Mouse (Mus musculus) myocyte (in vitro differentiated cells): ENCODE results near the gene Sacm1l. TPM values are rescaled to one million over a fixed set of nuclear protein-coding genes. Genes with fewer than 3 reads are reported as not detected.

Experiments used
- H3K27me3 ChIP-seq: one replicate; pipeline ENCODE4 v1.6.1; 2011; ENCODE audit not compliant: control insufficient read depth, insufficient read depth, insufficient read length
- H3K36me3 ChIP-seq: one replicate; pipeline ENCODE4 v1.6.1; 2011; ENCODE audit not compliant: control insufficient read depth, insufficient read depth
- H3K4me2 ChIP-seq: one replicate; pipeline ENCODE4 v1.6.1; 2011; ENCODE audit warnings: low read depth, control low read depth
- H3K4me3 ChIP-seq: one replicate; pipeline ENCODE4 v1.5.1; 2011; ENCODE audit warnings: mild to moderate bottlenecking, control low read depth, moderate library complexity
- H3K79me2 ChIP-seq: one replicate; pipeline ENCODE4 v1.6.1; 2011; ENCODE audit not compliant: control insufficient read depth, insufficient read depth
- H3ac ChIP-seq: one replicate; pipeline ENCODE4 v1.6.1; 2011; ENCODE audit not compliant: control insufficient read depth, insufficient read length
- CEBPB ChIP-seq: IDR thresholded peaks from 2 replicates; pipeline ENCODE4 v1.6.1; 2011; ENCODE audit warnings: mild to moderate bottlenecking, moderate library complexity; ENCODE audit not compliant: poor library complexity, insufficient read depth, severe bottlenecking
- E2F4 ChIP-seq: IDR thresholded peaks from one replicate; pipeline ENCODE4 v1.6.1; 2011; ENCODE audit warnings: mild to moderate bottlenecking, control low read depth, moderate library complexity; ENCODE audit not compliant: insufficient read depth
- MAX ChIP-seq: IDR thresholded peaks from one replicate; pipeline ENCODE4 v1.6.1; 2011; ENCODE audit warnings: low read depth, mild to moderate bottlenecking, control low read depth
- MYOD1 ChIP-seq, 3 experiments: IDR thresholded peaks; one replicate each; pipeline ENCODE4 v1.6.1; 2011; ENCODE audit warnings: control low read depth in 2 of 3, low read depth in 2 of 3, mild to moderate bottlenecking in 2 of 3, moderate library complexity in 1 of 3; ENCODE audit not compliant: insufficient read length in 2 of 3, control insufficient read depth in 1 of 3
- MYOG ChIP-seq, 3 experiments: IDR thresholded peaks; one replicate each; pipeline ENCODE4 v1.6.1; 2011; ENCODE audit warnings: control low read depth in 2 of 3, low read depth in 2 of 3, mild to moderate bottlenecking in 2 of 3; ENCODE audit not compliant: insufficient read length in 2 of 3, control insufficient read depth in 1 of 3, insufficient read depth in 1 of 3
- POLR2A ChIP-seq: IDR thresholded peaks from one replicate; pipeline ENCODE4 v1.6.1; 2011; ENCODE audit warnings: low read depth, mild to moderate bottlenecking, control low read depth, moderate library complexity; ENCODE audit not compliant: insufficient read length
- POLR2AphosphoS2 ChIP-seq: IDR thresholded peaks from one replicate; pipeline ENCODE4 v1.6.1; 2011; ENCODE audit warnings: low read depth, control low read depth; ENCODE audit not compliant: insufficient read length
- REST ChIP-seq: IDR thresholded peaks from one replicate; pipeline ENCODE4 v1.6.1; 2011; ENCODE audit warnings: mild to moderate bottlenecking, control low read depth, moderate library complexity; ENCODE audit not compliant: insufficient read depth, insufficient read length
- SRF ChIP-seq: IDR thresholded peaks from one replicate; pipeline ENCODE4 v1.6.1; 2011; ENCODE audit warnings: low read depth; ENCODE audit not compliant: control insufficient read depth, insufficient read length
- TCF12 ChIP-seq: IDR thresholded peaks from one replicate; pipeline ENCODE4 v1.6.1; 2011; ENCODE audit warnings: mild to moderate bottlenecking, control low read depth; ENCODE audit not compliant: poor library complexity, insufficient read depth, severe bottlenecking
- TCF3 ChIP-seq: IDR thresholded peaks from one replicate; pipeline ENCODE4 v1.6.1; 2011; ENCODE audit warnings: low read depth, control low read depth; ENCODE audit not compliant: insufficient read length
- USF1 ChIP-seq: IDR thresholded peaks from one replicate; pipeline ENCODE4 v1.6.1; 2011; ENCODE audit warnings: low read depth, mild to moderate bottlenecking, control low read depth, moderate library complexity
- polyA plus RNA-seq: library from polyadenylated mRNA; unstranded; fragments of >200 nt; fragmentation: generic; extraction: Trizol; gene quantifications from one replicate; pipeline ENCODE4 v1.2.1, GENCODE M21; 2012; ENCODE audit warnings: missing spikeins

Gene Sacm1l
- polyA plus RNA-seq, 1 experiment, result 11.0 TPM

DNA sequence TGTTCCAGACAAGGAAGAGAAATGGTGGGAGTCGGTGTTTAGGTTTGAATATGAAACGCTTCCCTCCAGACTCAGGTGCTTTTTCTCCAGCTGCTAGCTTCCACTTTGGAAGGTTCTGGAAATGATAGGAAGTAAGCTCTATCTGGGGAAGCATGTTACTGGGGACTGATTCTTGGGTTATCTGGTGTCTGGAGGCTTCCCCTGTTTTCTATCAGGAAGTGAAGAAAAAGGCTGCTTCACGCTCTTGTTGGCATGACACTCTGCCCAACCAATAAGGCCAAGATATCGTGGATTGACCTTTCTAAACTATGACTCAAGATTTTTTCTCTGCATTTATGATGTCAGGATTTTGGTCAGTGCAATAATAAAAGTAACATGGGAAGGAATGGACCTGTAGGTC lies 65.6 kb downstream of the Sacm1l start:
- Histone ChIP-seq H3K4me3 (no peak overlapping the region), H3K79me2 (no peaks in the 10 kb centered on the region), H3ac (no peak overlapping the region), H3K36me3 (peaks cover 20% of the 10 kb centered on the region), H3K27me3 (no peaks in the 10 kb centered on the region), H3K4me2 (no peak overlapping the region)
- TF ChIP-seq TCF3 (no peak), POLR2AphosphoS2 (no peak), MAX (no peak), MYOG (IDR thresholded peaks at IDR 0.05; ENCODE audit: control insufficient read depth in 1 of 3, insufficient read depth in 1 of 3, insufficient read length in 2 of 3, low read depth in 2 of 3) (no peak), REST (no peak), CEBPB (no peak), POLR2A (no peak), TCF12 (no peak), USF1 (no peak), MYOD1 (IDR thresholded peaks at IDR 0.05; ENCODE audit: control insufficient read depth in 1 of 3, insufficient read length in 2 of 3, low read depth in 2 of 3) (no peak), E2F4 (no peak), SRF (no peak)

DNA sequence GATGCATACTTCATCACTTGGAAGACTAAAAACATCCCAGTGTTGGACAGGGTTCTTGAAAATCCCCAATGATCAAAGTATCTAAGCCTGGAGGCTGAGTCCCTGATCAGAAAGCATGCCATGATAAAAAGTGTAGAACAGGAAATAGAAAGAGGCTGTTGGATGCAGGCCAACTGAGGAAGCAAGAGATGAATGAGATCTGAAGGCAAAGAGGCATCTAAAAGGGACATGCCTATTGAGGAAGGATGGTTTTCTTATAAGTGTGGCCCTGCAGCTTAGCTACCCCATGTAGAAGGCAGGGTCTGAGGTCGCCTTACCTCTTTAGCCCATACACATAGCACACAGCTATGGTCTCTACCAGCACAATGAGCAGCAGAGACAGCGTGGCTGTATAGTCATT lies 67.4 kb downstream of the Sacm1l start:
- no peaks in the 10 kb centered on the region for H3K27me3 ChIP-seq
- no peak overlapping the region for H3ac ChIP-seq
- H3K79me2 ChIP-seq, result no peaks in the 10 kb centered on the region
- H3K4me2 ChIP-seq, result no peak overlapping the region
- H3K4me3 ChIP-seq, result no peak overlapping the region
- TF ChIP-seq CEBPB, result no peak
- peaks cover 20% of the 10 kb centered on the region for H3K36me3 ChIP-seq

DNA sequence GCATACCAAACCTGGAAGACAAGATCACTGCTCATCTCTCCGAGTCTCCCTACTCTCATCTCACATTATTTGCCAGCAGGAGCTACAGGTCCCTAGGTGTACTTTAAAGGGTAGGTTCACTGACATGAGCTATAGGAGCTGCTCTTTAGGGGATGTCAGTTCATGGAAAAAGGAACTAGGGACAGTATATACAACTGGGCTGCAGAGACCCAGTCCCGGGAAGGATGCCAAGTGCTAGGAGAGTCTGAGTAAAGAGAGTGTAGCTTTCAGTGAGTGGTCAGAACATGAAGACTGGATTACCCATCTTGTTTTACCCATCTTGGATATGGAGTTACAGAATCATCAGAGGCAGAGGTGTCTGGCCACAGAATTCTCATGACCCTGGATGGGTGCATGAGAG lies 67.8 kb downstream of the Sacm1l start:
- Histone ChIP-seq H3K36me3 (peaks cover 18% of the 10 kb centered on the region), H3ac (no peak overlapping the region), H3K4me2 (no peak overlapping the region), H3K27me3 (no peaks in the 10 kb centered on the region), H3K79me2 (no peaks in the 10 kb centered on the region), H3K4me3 (no peak overlapping the region)
- no peak for TF ChIP-seq CEBPB

DNA sequence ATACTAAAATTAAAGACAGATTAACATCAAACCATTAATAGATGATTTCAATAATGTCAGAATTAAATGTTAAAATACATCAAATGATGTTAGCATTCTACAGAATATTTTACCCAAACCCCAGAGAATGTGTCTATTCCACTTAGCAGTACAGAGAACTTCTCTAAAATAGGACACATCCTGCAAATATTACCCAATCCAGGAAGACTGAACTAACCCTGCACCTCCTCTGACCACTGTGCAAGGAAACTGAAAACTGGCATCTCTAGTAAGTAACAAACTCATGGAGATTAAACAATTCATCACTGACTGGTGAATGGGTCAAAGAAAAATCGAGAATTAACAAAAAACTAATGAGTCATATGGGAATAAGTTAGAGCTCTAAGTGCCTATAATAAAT lies 72.0 kb downstream of the Sacm1l start:
- Histone ChIP-seq H3K4me3 (no peak overlapping the region), H3K36me3 (peaks cover 6% of the 10 kb centered on the region), H3K79me2 (no peaks in the 10 kb centered on the region), H3K27me3 (no peaks in the 10 kb centered on the region), H3K4me2 (no peak overlapping the region), H3ac (no peak overlapping the region)
- TF ChIP-seq MYOD1 (IDR thresholded peaks at IDR 0.05; ENCODE audit: control insufficient read depth in 1 of 3, insufficient read length in 2 of 3, low read depth in 2 of 3), result no peak
- TF ChIP-seq POLR2A, result no peak
- TF ChIP-seq POLR2AphosphoS2, result no peak

DNA sequence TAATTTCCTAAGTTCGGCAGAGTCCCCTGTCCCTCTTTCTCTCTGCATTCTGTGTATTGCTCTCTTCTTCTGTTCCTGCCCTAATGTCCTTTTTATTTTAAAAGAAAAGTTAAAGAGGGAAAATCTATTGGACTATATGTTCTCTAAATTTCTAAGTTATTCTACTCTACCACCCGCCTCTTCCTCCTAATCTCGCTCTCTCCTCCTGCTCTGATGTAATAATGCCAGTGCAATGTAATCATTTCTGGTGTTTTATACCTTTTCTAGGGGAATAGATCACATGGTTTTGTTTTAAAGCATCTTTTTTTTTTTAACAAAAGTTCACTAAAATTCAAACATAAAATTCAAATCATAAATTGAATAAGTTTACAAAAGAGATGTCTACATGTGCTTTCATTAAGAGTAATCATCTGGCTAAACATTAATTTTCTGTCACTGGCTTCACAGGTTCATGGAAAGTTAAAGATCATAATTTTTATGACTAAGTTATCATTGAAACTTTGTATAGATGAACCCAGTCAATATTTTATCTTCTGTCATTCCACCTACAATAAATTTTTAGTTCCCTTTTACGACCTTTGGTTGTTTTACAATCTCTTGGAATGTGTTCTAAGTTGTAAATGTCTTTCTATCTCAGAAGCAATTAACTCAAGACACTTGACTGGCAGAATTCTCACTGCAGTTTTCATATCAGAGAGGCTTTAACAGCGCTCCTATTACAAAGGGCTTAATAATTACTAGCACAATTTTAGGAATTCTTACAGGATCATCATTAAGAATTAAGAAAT lies 90.9 kb downstream of the Sacm1l start:
- H3K4me2 ChIP-seq, result no peak overlapping the region
- TF ChIP-seq USF1 (no peak), POLR2A (no peak), TCF3 (no peak), MAX (no peak), E2F4 (no peak), SRF (no peak), MYOD1 (IDR thresholded peaks at IDR 0.05; ENCODE audit: control insufficient read depth in 1 of 3, insufficient read length in 2 of 3, low read depth in 2 of 3) (no peak), CEBPB (no peak), MYOG (IDR thresholded peaks at IDR 0.05; ENCODE audit: control insufficient read depth in 1 of 3, insufficient read depth in 1 of 3, insufficient read length in 2 of 3, low read depth in 2 of 3) (no peak), TCF12 (no peak), POLR2AphosphoS2 (no peak), REST (no peak)
- H3K36me3 ChIP-seq, result no peaks in the 10 kb centered on the region
- H3K79me2 ChIP-seq, result no peaks in the 10 kb centered on the region
- no peak overlapping the region for H3K4me3 ChIP-seq
- H3K27me3 ChIP-seq, result no peaks in the 10 kb centered on the region
- H3ac ChIP-seq, result no peak overlapping the region

DNA sequence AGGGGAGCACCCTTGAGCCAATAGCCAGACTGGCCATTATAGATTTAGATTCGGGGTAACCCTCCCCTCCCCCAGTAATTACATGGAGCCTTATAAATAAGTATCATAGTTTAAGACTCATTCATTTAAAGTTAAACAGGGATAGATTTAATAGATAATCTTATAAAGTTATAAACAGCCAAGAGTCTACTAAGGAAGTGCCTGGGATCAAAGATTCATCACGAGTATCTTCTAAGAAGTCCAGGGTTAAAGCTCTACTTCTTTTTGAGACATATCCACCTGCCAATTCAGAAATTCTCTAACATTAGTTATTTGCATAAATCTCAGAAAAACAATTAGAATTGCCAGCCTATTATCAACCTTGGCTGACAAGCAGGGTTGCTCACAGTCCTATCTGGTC lies 95.2 kb downstream of the Sacm1l start:
- no peaks in the 10 kb centered on the region for H3K79me2 ChIP-seq
- no peaks in the 10 kb centered on the region for H3K36me3 ChIP-seq
- TF ChIP-seq TCF12 (no peak), MAX (no peak), MYOG (IDR thresholded peaks at IDR 0.05; ENCODE audit: control insufficient read depth in 1 of 3, insufficient read depth in 1 of 3, insufficient read length in 2 of 3, low read depth in 2 of 3) (no peak), MYOD1 (IDR thresholded peaks at IDR 0.05; ENCODE audit: control insufficient read depth in 1 of 3, insufficient read length in 2 of 3, low read depth in 2 of 3) (no peak), POLR2A (no peak), E2F4 (no peak)
- H3K4me3 ChIP-seq, result no peak overlapping the region
- no peak overlapping the region for H3K4me2 ChIP-seq
- H3ac ChIP-seq, result no peak overlapping the region
- H3K27me3 ChIP-seq, result peaks cover 8% of the 10 kb centered on the region
